Mouse (Mus musculus) neural tube, embryonic 10.5 days (tissue): ENCODE data around the gene Gm42372.
A peak's percentile ranks its signal among the peaks of the same experiment; 100 is the strongest.

Experiments used
- DNase-seq: peaks from one replicate; pipeline ENCODE4 v3.0.0-alpha.2; 2017; ENCODE audit warnings: low spot score; ENCODE audit errors: extremely low spot score

The Gm42372 gene

DNA sequence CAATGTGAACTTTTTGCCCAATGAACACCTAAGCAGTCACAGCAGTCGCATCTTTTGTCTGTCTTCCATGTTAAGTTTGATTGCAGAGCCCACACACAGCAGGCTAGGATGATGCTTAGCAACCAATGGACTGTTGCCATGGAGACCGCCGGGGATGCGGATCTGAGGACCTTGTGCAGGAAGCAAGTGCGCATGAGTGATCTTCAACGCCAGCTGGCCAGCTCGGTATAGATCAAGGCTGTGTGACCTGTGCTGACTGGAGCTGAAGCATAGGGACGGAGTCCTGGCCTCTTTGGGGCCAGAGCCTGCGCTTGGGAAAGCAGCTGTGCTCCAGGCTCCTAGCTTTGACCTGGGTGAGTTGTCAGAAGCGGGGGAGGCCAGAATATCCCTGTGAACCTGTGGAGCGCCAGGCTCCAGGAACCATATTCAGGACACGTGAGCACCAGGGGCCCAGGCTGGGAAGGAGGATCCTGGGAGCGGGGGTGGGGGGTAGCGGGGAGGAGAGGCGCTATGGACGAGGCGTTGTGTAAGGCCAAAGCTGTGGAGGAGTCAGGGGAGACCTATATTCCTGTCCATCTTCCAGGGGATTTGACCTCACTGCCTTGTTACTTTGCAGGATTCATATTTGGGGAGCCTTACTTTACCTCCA, 23.2 kb upstream of the Gm42372 start, which contains the start of gene Pnmal1:
Pnmal1 (plus strand) TSS at position 141 of the 649 bp plus-strand sequence.
- DNase-seq, result peak; percentile 90

DNA sequence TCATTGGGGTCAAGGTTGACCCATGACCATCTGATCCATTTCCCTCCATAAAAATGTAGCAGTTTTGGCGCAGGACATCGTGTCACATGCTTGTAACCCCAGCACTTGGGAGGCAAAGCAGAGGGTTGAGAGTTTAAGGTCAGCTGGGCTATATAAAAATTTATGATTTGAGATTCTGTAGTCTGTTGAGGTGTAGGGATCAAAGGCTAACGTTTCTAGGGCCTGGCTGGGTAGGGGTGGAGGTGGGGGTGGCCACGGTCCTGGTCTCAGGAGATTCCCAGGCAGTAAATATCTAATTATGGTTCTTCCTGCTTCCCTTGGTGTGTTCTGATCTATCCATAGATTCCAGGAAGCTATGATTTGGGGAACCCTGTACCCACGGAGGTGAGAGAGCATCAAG, 21.2 kb upstream of the Gm42372 start:
- no peak for DNase-seq

DNA sequence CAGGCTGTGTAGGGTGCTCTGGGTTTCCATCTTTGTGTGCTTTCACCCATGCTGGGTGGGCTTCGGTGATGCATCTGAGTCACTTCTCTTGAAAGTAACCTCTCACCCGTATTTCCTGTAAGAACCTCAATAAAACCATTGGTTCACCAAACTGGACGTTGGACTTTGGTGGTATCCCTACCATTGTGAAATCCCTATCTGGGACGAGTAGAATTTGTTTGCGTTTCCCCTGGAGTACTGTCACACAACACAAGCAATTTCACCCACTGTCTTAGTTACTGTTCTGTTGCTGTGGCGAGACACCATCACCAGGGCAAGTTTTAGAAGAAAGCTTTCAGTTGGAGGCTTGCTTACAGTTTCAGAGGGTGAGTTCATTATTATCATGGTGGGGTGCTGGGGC, 14.5 kb upstream of the Gm42372 start:
- DNase-seq, result no peak

DNA sequence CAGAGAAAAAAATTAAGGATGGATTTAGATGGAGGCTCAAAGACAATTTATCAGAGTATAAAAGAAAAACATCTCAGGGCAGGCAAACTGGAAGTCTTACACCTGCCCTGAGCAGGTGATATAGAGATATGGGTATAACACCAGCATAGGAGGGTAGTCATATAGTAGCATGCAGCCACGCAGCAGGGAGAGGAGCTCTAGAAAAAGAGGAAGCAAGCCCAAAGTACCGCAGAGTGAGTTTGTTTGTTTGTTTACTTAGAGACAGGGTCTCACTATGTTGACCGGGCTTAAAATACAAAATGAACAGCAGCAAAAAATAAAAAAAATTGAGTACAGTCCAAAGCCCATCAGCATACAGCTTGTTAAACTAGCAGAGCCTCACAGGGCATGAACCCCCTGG, 11.7 kb upstream of the Gm42372 start:
- DNase-seq, result no peak

DNA sequence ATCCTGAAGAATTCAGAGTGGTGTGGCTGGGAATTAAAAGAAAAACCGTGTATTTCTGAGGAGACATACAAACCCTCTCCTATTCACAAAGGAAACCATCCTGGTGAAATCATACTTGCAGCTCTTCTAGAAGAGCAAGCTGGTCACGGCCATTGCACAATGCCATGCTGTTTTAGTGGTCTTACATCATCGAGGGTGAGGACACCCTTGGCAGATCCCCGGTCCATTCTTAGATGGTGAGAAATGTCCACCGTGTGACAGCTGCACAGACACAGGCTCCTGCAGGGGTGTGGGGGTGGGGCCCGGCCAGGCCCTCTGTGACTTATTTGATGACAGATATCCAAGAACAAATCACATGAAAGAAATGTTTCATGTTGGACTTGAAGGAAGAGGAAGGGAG, 8.9 kb upstream of the Gm42372 start:
- DNase-seq, result no peak

DNA sequence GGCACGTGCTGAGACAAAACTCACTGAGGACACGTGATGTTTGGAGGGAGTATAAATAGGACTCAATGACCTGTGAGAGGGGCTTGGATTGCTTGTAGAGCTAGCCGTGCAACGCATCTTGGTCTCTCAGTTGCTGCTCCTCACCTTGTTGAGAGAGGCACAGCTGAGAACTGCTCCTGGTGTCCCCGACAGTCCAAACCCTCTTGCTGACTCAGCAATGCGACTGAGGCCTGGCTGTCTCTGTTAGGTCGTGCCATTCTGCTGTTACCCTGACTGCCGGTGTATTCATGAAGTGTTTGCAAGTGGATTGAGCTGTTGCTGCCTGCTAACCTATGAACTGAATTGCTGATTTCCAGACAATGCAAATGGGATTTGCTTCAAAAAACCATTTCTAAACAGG, 6.6 kb upstream of the Gm42372 start:
- no peak for DNase-seq

DNA sequence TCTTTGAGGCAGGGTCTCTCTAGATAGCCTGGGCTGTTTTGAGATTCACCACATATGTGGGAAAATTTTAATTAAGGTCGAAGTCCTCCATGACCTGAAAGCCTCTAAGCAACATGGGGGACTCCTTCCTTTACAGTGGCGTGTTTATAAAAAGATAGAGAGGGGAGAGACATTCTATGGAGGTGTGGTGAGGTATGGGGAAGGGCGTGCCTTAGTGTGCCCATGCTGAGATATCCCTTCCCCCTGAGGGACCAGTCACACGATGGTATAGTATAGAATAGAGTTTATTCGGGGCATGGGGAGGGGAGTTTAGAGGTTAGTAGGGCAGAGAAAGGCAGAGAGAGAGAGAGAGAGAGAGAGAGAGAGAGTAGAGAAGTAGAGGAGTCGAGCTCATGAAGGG, 4.7 kb upstream of the Gm42372 start:
- no peak for DNase-seq

DNA sequence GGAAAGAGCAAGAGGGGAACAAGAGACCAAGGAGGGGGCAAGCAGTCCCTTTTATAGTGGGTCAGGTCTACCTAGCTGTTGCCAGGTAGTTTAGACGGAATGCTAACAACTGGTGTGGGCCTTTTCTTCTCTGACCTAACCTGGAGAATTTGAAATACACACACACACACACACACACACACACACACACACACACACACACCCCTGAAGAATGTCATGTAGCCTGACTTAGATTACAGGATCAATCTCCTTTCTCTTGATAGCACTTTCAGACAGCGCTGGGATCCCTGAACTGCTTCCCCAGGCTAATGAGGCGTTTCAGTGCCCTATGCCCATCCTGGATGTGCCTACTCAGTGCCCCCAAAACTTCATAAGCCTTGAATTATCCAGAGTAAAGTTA, 4.3 kb upstream of the Gm42372 start:
- no peak for DNase-seq

DNA sequence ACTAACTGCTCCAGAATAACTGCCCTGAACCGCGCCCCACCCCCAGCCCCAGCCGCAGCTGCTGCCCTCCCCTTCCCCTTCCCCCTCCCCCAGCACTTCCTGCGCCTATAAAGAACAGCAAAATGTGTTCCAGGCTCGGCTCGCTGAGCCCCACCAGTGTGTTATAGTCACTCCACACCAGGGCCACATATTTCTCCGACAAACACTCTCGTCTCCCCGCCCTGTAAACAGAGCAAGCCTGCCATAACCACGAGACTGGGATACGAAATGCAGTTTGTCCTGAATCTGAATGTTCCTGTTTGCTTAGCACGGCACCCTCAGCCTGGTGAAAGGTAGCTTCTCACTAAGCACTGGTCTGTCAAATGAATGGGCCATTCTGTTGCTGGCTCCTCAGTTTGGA, 2.5 kb upstream of the Gm42372 start:
- peak; percentile 53 for DNase-seq

DNA sequence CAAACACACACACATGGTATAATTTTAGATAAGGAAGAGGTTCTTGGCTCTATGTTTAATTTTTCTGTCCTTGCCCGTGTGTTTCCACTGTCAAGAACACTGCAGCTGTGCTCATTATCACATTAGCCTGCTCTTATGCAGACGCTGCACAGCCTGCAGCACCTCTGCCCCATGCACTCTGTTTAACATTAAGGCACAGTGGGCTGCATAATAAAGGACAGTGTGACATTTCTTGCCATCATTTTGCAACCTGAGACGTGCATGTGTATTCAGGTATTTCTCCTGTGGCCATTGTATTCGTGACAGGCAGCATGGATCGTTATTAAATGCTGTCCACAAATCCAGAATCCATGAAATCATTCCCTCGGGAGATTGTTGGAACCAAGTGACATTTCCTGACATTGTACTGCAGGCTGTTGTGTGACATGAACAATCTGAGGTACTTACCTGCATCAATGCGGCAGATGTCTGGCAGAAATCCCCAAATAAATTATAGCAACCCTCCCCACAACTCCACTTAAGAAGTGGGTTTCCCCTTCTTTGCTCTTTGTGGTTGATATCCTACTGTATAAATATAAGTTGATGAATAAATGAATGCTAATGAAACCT, 4.8 kb downstream of the Gm42372 start:
- DNase-seq, result no peak

DNA sequence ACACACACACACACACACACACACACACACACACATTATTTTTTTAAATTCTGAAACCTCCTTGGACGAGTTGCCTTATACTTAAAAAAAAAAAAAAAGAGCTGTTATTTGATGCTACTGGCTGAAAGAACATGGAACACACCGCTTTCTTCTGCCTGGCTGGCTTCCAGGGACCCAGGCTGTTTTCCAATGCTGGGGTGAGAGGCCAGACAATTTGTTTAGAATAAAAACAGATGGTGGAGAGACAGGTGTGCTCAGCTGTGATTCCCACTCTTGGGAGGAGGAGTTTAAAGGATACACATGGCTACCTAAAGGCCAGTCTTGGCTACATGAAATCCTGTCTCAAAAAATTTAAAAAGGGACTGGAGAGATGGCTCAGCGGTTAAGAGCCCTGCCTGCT, 5.5 kb downstream of the Gm42372 start:
- DNase-seq, result no peak

DNA sequence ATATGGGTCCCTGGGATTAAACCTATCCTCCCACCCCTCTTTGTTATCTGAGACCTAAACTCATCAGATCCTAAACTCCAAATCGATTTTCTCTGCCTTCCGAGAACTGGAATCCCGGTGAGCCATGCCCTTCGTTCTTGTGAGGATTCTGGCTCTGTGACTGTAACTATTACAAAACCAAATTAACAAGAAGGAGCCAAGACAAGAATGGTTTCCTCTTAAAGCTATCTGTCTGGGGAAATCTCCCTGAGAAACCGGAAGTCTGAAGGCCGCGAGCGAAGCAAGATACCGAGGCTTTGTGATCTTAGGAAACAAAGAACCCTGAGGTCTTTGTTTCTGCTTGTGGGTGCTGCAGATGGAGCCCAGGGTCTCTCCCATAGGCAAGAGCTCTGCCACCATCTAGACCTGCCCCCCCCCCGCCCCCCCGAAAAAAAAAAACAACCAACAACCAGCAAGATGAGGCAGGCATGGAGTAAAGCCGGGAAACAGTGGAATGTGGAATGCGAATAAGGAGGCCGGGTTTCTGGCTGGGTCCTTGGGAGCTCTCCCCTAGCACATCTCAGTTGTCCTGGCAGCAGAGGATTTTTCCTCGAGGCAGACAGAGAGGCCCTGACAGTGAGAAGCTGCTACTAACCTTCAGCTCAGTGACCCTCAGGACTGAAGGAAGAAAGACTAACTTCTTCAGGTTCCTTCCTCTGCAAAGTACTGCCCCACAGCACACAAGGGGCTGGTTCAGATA, 7.3 kb downstream of the Gm42372 start:
- no peak for DNase-seq

DNA sequence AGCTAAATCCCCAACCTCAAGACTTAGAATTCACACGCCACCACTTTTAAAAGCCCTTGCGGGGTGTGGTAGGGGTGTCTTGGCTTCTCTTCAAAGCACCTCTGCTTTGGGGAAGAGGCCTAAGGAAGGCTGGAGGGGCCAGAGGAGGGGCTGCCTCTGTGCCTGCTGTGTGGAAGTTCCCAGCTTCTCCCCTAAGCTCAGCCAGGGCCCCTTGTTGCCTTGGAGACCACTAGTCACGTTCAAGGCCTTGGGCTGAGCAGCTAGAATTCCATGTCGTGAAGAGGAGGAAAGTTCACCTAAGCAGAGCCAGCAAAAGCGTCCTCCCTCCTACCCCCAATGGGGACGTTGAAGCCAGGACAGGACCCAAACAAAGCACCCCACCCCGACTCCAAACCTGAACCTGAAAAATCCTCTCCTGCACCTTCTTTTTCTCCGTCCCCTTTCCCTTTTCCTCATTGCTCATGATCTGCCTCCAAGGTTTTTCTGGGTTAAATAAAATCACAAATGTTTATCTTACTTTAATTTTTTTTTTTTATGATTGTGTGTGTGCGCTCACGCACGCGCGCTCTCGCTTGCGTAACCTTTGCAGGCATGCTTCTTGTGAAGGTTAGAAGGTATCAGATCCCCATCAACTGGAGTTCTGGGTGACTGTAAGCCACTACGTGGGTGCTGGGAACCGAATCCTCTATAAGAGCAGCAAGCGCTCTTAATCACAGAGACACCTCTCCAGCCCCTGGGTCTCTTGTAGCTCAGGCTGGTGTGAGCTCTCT, 9.0 kb downstream of the Gm42372 start:
- peak; percentile 71 for DNase-seq

DNA sequence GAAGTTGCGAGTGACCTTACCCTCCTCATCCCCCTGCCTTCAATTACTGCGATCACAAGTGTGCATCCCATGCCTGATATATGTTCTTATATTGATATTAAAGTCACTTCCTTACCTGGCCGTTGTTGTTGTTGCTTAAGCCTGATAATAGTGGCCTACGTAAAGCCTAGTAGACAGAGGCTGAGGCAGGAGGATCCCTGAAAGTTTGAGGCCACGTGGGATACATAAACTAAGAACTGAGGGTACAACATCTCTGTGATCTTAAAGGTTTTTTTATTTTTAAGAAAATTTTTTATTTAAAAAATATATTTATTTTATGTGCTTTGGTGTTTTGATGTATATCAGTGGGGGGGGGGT, 9.5 kb downstream of the Gm42372 start, which contains the start of gene Ccdc8:
Ccdc8 (plus strand) TSS at position 258 of the 357 bp plus-strand sequence.
- no peak for DNase-seq

DNA sequence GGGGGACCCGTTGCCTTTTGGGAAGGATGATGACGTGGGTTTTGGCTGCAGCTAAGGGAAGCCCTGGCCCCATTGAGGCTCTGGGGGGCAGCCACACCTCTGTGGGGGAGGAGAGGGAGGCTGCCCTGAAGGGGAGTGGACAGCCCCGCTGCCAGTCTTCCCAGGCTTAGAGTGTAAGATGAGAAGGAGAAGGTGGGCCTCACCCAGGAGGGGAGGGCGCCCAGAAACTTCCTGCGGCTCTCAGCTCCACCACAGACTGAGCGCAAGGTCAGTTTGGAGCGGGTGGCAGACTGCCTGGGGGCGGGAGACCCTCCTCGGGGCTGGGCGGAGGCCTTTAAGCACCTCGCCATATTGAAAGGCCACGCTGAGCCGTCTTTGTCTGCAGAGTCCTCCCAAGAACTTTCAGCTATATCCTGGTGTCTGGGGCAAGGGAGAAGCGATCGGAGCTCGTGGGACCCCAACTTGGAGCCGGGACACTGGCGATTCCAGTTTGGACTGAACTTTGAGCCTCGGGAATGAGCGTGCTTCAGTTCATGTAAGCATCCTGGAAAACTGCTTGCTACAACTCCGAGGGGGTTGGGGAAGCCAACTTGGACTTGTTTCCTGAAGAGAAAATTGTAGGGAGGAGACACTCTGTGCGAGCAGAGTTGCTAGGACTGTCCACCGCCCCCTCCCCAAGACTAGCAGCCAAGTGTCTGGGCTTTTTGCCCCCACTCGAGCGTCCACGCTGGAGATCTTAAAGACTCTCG, 10.9 kb downstream of the Gm42372 start:
- peak; percentile 81 for DNase-seq

DNA sequence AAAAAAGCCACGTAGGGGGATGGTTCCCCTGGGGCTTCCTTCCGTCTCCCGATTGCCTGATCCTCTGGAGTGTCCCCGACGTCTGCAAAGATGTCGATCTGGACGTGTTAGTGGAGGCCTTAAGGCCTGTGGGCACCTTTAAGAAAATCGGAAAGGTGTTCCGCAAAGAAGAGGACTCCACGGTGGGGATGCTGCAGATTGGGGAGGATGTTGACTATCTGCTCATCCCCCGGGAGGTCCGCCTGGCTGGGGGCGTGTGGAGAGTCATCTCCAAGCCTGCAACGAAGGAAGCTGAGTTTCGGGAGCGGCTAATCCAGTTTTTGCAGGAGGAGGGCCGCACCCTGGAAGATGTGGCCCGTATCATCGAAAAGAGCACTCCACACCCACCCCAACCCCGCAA, 11.5 kb downstream of the Gm42372 start:
- DNase-seq, result no peak

DNA sequence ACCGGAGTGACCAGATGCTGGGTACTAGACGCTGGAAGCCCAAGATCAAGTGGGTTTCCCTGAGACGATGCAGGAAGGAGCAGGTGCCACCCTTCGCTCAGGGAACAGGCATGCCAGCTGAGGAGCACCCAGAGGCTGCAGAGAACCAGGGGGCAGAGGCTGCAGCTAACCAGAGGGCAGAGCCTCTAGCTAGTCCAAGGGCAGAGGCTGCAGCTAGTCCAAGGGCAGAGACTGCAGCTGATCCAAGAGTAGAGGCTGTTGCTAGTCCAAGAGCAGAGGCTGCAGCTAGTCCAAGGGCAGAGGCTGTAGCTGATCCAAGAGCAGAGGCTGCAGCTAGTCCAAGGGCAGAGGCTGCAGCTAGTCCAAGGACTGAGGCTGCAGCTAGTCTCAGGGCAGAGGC, 12.5 kb downstream of the Gm42372 start:
- no peak for DNase-seq

DNA sequence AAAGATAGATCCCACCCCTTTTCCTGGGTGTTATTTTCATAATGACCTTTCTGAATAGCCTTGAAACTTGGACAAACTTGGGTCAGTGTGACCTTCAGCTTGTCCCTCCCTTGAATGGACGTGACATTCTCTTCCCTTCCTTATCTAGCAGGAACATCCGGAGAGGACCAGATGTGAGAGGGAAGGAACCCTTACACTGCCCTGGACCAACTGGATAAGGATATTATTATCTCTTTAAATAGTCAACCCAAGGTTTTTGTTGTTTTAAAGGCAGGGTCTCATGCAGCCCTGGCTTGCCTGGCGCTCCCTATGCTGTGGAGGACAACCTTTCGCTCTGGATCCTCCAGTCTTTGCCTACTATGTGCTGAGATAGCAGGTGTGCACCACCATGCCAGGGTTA, 16.3 kb downstream of the Gm42372 start:
- no peak for DNase-seq

DNA sequence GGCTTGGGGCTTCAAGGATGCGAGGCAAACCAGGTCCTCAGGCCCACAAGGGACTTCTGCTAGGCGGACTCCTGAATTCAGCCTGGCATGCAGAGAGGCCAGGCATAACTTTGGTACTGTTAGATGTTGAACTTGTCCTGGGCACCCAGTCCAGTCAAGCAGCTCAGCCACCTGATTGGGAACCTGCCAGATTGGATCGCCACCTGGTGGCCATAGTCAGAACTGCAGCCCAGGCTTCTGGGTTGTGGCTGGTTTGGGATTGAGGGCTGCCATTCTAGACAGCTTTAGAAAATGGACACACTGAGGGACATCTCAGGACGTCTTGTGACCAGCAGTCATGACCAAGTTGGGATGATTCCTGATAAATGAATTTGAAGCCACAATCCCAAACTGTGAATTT, 16.8 kb downstream of the Gm42372 start:
- DNase-seq, result peak; percentile 92

DNA sequence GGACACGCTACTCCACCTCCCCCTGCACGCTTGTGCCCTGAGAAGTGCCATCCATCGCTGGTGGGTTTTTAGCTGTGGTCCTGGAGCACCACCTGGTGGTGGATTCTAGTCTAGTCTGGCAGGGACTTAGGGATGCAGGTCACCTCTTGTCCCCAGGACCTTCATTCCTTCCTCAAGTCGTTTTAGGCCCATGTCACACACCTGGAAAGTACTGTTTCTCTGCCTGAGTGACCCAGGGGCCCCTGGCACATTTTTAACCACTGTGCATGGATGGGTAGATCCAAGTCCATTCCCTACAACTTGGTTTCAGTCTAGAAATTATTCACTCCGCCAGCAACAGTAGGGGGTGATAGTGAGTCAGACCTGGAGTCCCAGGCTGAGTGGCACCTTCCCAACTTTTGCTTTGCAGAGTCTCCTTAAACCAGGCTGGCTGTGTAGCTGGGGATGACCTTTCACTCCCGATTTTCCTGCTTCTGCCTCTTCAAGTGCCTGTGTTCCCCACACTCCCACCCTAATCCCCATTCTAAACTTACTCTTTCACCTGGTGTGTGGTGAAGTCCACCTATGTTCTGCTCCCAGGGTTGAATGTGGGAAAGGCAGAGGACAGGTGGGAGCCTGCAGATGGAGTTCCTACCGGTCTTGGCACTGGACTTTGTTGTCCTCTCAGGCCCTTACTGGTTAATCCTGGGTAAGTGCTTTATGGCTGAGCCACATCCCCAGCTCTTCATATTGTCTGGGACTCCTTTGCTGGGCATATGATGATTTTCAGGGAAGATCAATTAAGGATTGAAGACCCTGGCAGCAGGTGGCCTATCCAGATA, 19.7 kb downstream of the Gm42372 start:
- DNase-seq, result peak; percentile 89
